Mouse (Mus musculus) liver (tissue): ENCODE data around the gene Fras1.

Source experiments
- DNase-seq: peaks from one replicate; pipeline ENCODE4 v3.0.0-alpha.2; 2020; ENCODE audit warnings: mixed read lengths

The Fras1 gene

GRCm38 (mm10) chr5:96492497-96492896 is 118.7 kb downstream of the Fras1 start:
- DNase-seq = no peak

GRCm38 (mm10) chr5:96494502-96495292 is 120.9 kb downstream of the Fras1 start:
- DNase-seq = no peak

- DNase-seq = no peak
Measured at GRCm38 (mm10) chr5:96498083-96498482, 124.3 kb downstream of the Fras1 start.

- DNase-seq = no peak
Measured at GRCm38 (mm10) chr5:96501783-96502182, 128.0 kb downstream of the Fras1 start.

- DNase-seq = no peak
Measured at GRCm38 (mm10) chr5:96502400-96502799, 128.6 kb downstream of the Fras1 start.

GRCm38 (mm10) chr5:96511005-96511404 is 137.2 kb downstream of the Fras1 start:
- no peak for DNase-seq

GRCm38 (mm10) chr5:96513327-96513726 is 139.6 kb downstream of the Fras1 start:
- DNase-seq = no peak

GRCm38 (mm10) chr5:96515860-96516311 is 142.1 kb downstream of the Fras1 start:
- peak; percentile 9 for DNase-seq

GRCm38 (mm10) chr5:96516329-96516728 is 142.6 kb downstream of the Fras1 start:
- DNase-seq = no peak

GRCm38 (mm10) chr5:96521541-96521940 is 147.8 kb downstream of the Fras1 start:
- DNase-seq = no peak

GRCm38 (mm10) chr5:96522909-96523409 is 149.2 kb downstream of the Fras1 start:
- no peak for DNase-seq

- no peak for DNase-seq
Measured at GRCm38 (mm10) chr5:96528296-96528695, 154.5 kb downstream of the Fras1 start.

- no peak for DNase-seq
Measured at GRCm38 (mm10) chr5:96530516-96530915, 156.8 kb downstream of the Fras1 start.

GRCm38 (mm10) chr5:96531962-96532361 is 158.2 kb downstream of the Fras1 start:
- no peak for DNase-seq

- DNase-seq = no peak
Measured at GRCm38 (mm10) chr5:96536527-96536926, 162.8 kb downstream of the Fras1 start.

- DNase-seq = no peak
Measured at GRCm38 (mm10) chr5:96536937-96537336, 163.2 kb downstream of the Fras1 start.

- no peak for DNase-seq
Measured at GRCm38 (mm10) chr5:96544112-96544511, 170.4 kb downstream of the Fras1 start.

- DNase-seq = no peak
Measured at GRCm38 (mm10) chr5:96545994-96546393, 172.2 kb downstream of the Fras1 start.

GRCm38 (mm10) chr5:96554940-96555679 is 181.4 kb downstream of the Fras1 start:
- DNase-seq = no peak

GRCm38 (mm10) chr5:96558049-96558804 is 184.5 kb downstream of the Fras1 start:
- DNase-seq = no peak

- DNase-seq = no peak
Measured at GRCm38 (mm10) chr5:96574586-96574985, 200.8 kb downstream of the Fras1 start.

- DNase-seq = no peak
Measured at GRCm38 (mm10) chr5:96578705-96579104, 204.9 kb downstream of the Fras1 start.

- DNase-seq = no peak
Measured at GRCm38 (mm10) chr5:96579938-96580337, 206.2 kb downstream of the Fras1 start.
